Mouse (Mus musculus) midbrain, postnatal 0 days (tissue): ENCODE measurements around the gene Gm20388. TPM values are rescaled to one million over a fixed set of nuclear protein-coding genes. Genes with fewer than 3 reads are reported as not detected.
"Not testable (repeated sequence)": the region's sequence is repeated elsewhere in the genome, so short reads cannot be mapped to it uniquely, and the experiment has no call there.

Source experiments
- ATAC-seq: fragments of 200-750 bp; cut with Nextera tagmentation; 2 replicates; pipeline ENCODE4 v1.8.0; 2017; ENCODE audit warnings: moderate number of reproducible peaks, mild to moderate bottlenecking, moderate TSS enrichment, moderate library complexity; ENCODE audit not compliant: low FRiP score
- DNase-seq: peaks from one replicate; pipeline ENCODE4 v3.0.0-alpha.2; 2015; ENCODE audit warnings: low spot score
- H3K27ac ChIP-seq: fragments of 300-500 bp; sonication (generic); 2 replicates; pipeline ENCODE4 v1.5.1; 2014; ENCODE audit warnings: low read depth, mild to moderate bottlenecking, low read length, mixed read lengths
- H3K27me3 ChIP-seq: fragments of 300-500 bp; sonication (generic); 2 replicates; pipeline ENCODE4 v1.6.1; 2014; ENCODE audit warnings: low read length, control low read depth, mixed read lengths; ENCODE audit not compliant: insufficient read depth
- H3K36me3 ChIP-seq: fragments of 300-500 bp; sonication (generic); 2 replicates; pipeline ENCODE4 v1.6.1; 2014; ENCODE audit warnings: low read length, control low read depth, mixed read lengths; ENCODE audit not compliant: insufficient read depth
- H3K4me1 ChIP-seq: fragments of 300-500 bp; sonication (generic); 2 replicates; pipeline ENCODE4 v1.6.1; 2014; ENCODE audit warnings: mild to moderate bottlenecking, control low read depth, antibody characterized with exemption, low read length, mixed read lengths; ENCODE audit not compliant: insufficient read depth
- H3K4me2 ChIP-seq: fragments of 300-500 bp; sonication (generic); 2 replicates; pipeline ENCODE4 v1.6.1; 2014; ENCODE audit warnings: low read depth, mild to moderate bottlenecking, low read length, mixed read lengths; ENCODE audit not compliant: poor library complexity, severe bottlenecking
- H3K4me3 ChIP-seq: fragments of 300-500 bp; sonication (generic); 2 replicates; pipeline ENCODE4 v1.5.1; 2014; ENCODE audit warnings: low read depth, mild to moderate bottlenecking, low read length, moderate library complexity
- H3K9ac ChIP-seq: fragments of 300-500 bp; sonication (generic); replicated peaks from 2 replicates; pipeline ENCODE4 v1.6.1; 2014; ENCODE audit warnings: mild to moderate bottlenecking, low read length, moderate library complexity, mixed read lengths; ENCODE audit not compliant: poor library complexity, severe bottlenecking
- H3K9me3 ChIP-seq: fragments of 300-500 bp; sonication (generic); 2 replicates; pipeline ENCODE4 v1.6.1; 2016; ENCODE audit warnings: low read length, control low read depth
- CTCF ChIP-seq: IDR thresholded peaks from 2 replicates; pipeline ENCODE4 v1.5.1; 2016; ENCODE audit warnings: antibody characterized with exemption, mild to moderate bottlenecking
- WGBS: fragments of 180-500 bp; shearing (Covaris S2); extraction: QIAGEN DNeasy Blood & Tissue Kit; methylation state at CpG from one replicate; pipeline ENCODE4 v1.1.7; 2014; 5-methylcytosine and 5-hydroxymethylcytosine counted together
- polyA plus RNA-seq: library from polyadenylated mRNA; unstranded; fragments of >200 nt; fragmentation: Nextera tagmentation; extraction: Ambion mirVana; gene quantifications from 2 replicates; pipeline ENCODE4 v1.2.1, GENCODE M21; 2015
- total RNA-seq: library from RNA; depleted of rRNA; stranded (reverse); fragments of >200 nt; gene quantifications from 2 replicates; pipeline ENCODE4 v1.2.3, GENCODE M21; 2014

Gene Gm20388
- total and polyA plus RNA-seq, 2 experiments from 2014 or later: 74.2 TPM; not detected in 1

GRCm38 (mm10) chr8:122319708-122320075 lies 2409.1 kb downstream of the Gm20388 start:
- no peaks in the 10 kb centered on the region for H3K27me3 ChIP-seq
- no peak for TF ChIP-seq CTCF
- WGBS: 79% methylated on average over 7 of the region's 7 CpGs

GRCm38 (mm10) chr8:122320541-122320940 lies 2409.9 kb downstream of the Gm20388 start:
- Histone ChIP-seq H3K4me3 (no peak overlapping the region), H3K27ac (no peak overlapping the region), H3K9ac (no peak overlapping the region), H3K4me1 (peaks cover 4% of the 10 kb centered on the region; the same call in 1 of the 2 replicates), H3K36me3 (no peaks in the 10 kb centered on the region), H3K9me3 (no peaks in the 10 kb centered on the region), H3K27me3 (no peaks in the 10 kb centered on the region), H3K4me2 (no peak overlapping the region)
- TF ChIP-seq CTCF: no peak
- ATAC-seq: no peak
- WGBS: 16% methylated on average over 3 of the region's 3 CpGs
- no peak for DNase-seq

More at GRCm38 (mm10) chr8:122319708-122320075, 2409.1 kb downstream of the Gm20388 start:
- no peaks in the 10 kb centered on the region for H3K9me3 ChIP-seq
- DNase-seq: no peak
- no peak for ATAC-seq
- no peak overlapping the region for H3K4me3 ChIP-seq
- H3K9ac ChIP-seq: no peak overlapping the region
- H3K36me3 ChIP-seq: no peaks in the 10 kb centered on the region
- no peak overlapping the region for H3K4me2 ChIP-seq
- H3K27ac ChIP-seq: no peak overlapping the region
- peaks cover 4% of the 10 kb centered on the region; the same call in 1 of the 2 replicates for H3K4me1 ChIP-seq

GRCm38 (mm10) chr8:122321455-122321921 lies 2410.8 kb downstream of the Gm20388 start:
- DNase-seq: no peak
- no peaks in the 10 kb centered on the region for H3K27me3 ChIP-seq
- H3K27ac ChIP-seq: no peak overlapping the region
- peaks cover 7% of the 10 kb centered on the region; the same call in 1 of the 2 replicates for H3K4me1 ChIP-seq
- H3K9me3 ChIP-seq: no peaks in the 10 kb centered on the region
- ATAC-seq: no peak
- no peak overlapping the region for H3K4me3 ChIP-seq
- 0 out of 2 replicates have a peak overlapping the region, but pooled peaks have one; percentile 24 for H3K9ac ChIP-seq
- WGBS: 63% methylated on average over 10 of the region's 10 CpGs
- TF ChIP-seq CTCF: no peak
- no peak overlapping the region for H3K4me2 ChIP-seq
- H3K36me3 ChIP-seq: no peaks in the 10 kb centered on the region

DNA sequence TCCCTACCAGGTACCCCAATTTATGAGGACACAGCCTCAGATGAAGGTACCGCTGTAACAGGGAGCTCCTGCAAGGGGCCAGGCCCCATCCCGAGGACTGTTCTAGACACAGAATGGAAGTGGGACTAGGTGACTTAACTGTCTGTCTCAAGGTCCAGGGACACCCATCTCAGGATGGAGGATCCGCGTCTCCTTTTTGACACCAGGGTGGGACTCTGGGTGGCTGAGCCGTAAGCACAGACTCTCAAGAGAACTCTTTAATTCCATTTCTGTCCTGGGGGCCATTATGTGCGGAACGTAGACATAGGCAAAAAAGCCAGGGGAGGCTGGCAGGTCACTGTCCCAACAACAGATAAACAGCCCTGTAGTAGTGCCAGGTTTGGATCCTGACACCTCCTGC lies 2411.5 kb downstream of the Gm20388 start:
- Histone ChIP-seq H3K4me1 (peaks cover 7% of the 10 kb centered on the region; the same call in 1 of the 2 replicates), H3K9ac (no peak overlapping the region), H3K36me3 (no peaks in the 10 kb centered on the region), H3K27me3 (no peaks in the 10 kb centered on the region), H3K4me3 (no peak overlapping the region), H3K27ac (no peak overlapping the region), H3K9me3 (no peaks in the 10 kb centered on the region), H3K4me2 (no peak overlapping the region)
- no peak for TF ChIP-seq CTCF
- WGBS: 93% methylated on average over 7 of the region's 7 CpGs
- no peak for DNase-seq
- no peak for ATAC-seq

GRCm38 (mm10) chr8:122322792-122323191 lies 2412.2 kb downstream of the Gm20388 start:
- H3K9me3 ChIP-seq: no peaks in the 10 kb centered on the region
- no peak overlapping the region for H3K9ac ChIP-seq
- H3K27me3 ChIP-seq: no peaks in the 10 kb centered on the region
- no peak overlapping the region for H3K27ac ChIP-seq
- no peaks in the 10 kb centered on the region for H3K36me3 ChIP-seq
- no peak for DNase-seq
- TF ChIP-seq CTCF: no peak
- no peak overlapping the region for H3K4me2 ChIP-seq
- 65% methylated on average over 11 of the region's 11 CpGs for WGBS
- H3K4me1 ChIP-seq: peaks cover 7% of the 10 kb centered on the region; the same call in 1 of the 2 replicates
- no peak for ATAC-seq
- no peak overlapping the region for H3K4me3 ChIP-seq

DNA sequence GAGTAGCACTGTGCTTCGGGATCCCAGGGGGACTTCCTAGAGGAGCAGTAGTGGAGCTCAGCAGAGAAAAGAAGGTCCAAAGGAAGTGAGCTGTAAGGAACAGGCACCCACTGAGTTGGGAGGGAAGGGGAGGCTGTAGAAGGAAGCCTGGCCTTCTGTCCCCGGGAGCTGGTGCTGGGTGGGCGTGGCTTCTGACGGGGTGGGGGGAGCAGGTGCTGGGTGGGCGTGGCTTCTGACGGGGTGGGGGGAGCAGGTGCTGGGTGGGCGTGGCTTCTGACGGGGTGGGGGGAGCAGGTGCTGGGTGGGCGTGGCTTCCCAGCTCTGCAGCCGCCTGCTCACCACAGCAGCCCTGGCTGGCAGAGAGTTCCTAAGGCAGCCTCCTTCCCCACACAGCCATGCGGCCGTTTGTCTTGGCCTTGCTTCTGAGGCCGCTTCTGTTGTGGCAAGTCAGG lies 2413.3 kb downstream of the Gm20388 start:
- not testable (repeated sequence) for ATAC-seq, H3K4me1 ChIP-seq, H3K4me3 ChIP-seq, H3K27me3 ChIP-seq, H3K4me2 ChIP-seq, H3K9ac ChIP-seq, H3K27ac ChIP-seq, H3K36me3 ChIP-seq, DNase-seq, H3K9me3 ChIP-seq
- WGBS: 12% methylated on average over 11 of the region's 13 CpGs
